Mouse (Mus musculus) gastrocnemius, adult 2 months (tissue): ENCODE results near the gene Ankrd13d. TPM values are rescaled to one million over a fixed set of nuclear protein-coding genes. Genes with fewer than 3 reads are reported as not detected.

Experiments
- DNase-seq: peaks from one replicate; pipeline ENCODE4 v3.0.0; 2022
- H3K27ac ChIP-seq: fragments of 200-600 bp; 2 replicates; pipeline ENCODE4 v1.8.1; 2022; ENCODE audit warnings: mild to moderate bottlenecking
- H3K4me3 ChIP-seq: fragments of 200-600 bp; 2 replicates; pipeline ENCODE4 v1.8.1; 2022; ENCODE audit warnings: mild to moderate bottlenecking, moderate library complexity
- CTCF ChIP-seq: fragments of 200-600 bp; IDR thresholded peaks from 2 replicates; pipeline ENCODE4 v1.8.1; 2022; ENCODE audit warnings: antibody characterized with exemption, mild to moderate bottlenecking, moderate library complexity
- intact Hi-C: fragments of 180-260 bp; cut with DNase I; formaldehyde crosslinking; loops from one replicate; pipeline ENCODE4 v1.15.1; 2025
- total RNA-seq, 2 experiments: library from RNA; stranded (reverse); gene quantifications; 2 replicates each; pipeline ENCODE4 v1.2.3; 2021

Ankrd13d gene
- total RNA-seq, 2 experiments from 2014 or later: 0.45 to 0.64 TPM

DNA sequence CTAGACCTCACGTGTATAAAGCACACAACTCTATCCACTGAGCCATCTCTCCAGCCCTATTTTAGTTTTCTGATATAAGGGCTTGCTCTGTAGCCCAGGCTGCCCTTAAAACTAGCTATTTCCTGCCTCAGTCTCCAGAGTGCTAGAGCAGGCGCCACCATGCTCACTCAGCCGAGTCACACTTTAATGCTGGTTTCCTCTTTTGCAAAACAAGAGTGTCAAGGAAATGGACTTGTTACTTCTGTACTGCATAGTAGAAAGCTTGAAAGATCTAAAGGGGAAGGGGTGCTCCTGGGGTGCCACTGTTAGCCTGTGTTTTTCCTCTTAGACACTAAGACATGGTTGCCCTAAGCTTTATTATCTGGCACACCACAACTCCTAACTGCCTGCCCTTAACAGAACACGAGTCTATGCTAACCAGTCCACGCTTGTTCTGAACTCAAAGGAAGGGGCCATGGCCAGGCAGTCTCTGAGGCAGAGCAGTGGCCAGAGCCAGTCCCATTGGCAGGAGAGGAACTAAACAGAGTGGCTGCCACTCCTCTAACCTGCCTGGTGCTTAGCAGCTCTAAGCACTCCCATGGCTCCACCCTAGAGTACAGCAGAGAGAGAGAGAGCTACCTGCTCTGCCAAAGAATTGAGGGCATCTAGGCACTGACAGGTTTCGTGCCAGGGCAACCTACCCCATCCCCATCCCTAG lies 16.8 kb upstream of the Ankrd13d start:
- no peak for TF ChIP-seq CTCF
- no peak for DNase-seq
- Histone ChIP-seq H3K27ac (peak overlapping the region; percentile 91), H3K4me3 (no peak overlapping the region; the same call in 1 of the 2 replicates)
- intact Hi-C loops: no loop called here

- no peak overlapping the region for H3K4me3 ChIP-seq
- TF ChIP-seq CTCF: no peak
- peak overlapping the region; percentile 91 for H3K27ac ChIP-seq
- intact Hi-C loops: no loop called here
- DNase-seq: no peak
These were observed 16.2 kb upstream of the Ankrd13d start for GRCm38 (mm10) chr19:4299126-4299525.

DNA sequence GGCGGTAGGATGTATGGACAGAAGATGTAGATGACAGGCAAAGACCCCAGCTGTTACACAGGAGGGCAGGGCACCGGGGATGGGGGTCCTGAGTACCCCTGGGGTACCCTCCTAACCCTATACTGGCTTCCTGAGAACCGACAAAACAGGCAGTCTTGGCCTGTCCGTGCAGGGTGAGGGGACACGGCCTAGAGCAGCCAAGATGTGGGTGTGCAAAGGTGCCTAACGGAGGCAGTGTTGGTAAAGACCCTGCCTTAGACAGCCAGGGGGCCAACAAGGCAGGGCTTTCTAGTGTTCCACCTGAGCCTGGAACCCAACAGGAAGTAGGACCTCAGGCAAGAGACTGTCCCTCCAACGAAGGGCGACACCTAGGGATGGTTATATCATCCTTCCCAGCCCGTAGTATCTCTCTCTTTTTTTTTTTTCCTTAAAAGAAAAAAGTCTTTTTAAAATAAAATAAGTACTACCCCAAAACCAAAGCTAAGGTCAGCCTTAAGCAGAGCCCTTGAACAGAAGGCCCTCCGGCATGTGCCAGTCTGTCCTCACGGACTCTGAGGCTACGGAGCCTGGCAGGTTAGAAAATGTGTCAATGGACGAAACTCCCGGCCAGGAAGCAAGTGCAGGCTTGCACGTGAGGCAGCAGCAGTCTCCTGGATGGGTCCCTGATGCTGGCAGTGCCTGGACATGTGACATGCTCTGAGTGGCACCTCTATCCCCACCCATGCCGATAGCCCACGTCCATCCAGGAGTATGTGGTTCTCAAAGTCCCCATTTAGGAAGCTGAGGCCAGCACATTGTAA lies 15.6 kb upstream of the Ankrd13d start:
- DNase-seq: peak; percentile 14
- intact Hi-C loops: no loop called here
- Histone ChIP-seq H3K27ac (peak overlapping the region; percentile 38), H3K4me3 (no peak overlapping the region)
- TF ChIP-seq CTCF: no peak

GRCm38 (mm10) chr19:4297851-4298250 lies 14.9 kb upstream of the Ankrd13d start:
- intact Hi-C loops: no loop called here
- Histone ChIP-seq H3K4me3 (no peak overlapping the region), H3K27ac (0 out of 2 replicates have a peak overlapping the region, but pooled peaks have one; percentile 38)
- no peak for TF ChIP-seq CTCF
- peak; percentile 10 for DNase-seq

DNA sequence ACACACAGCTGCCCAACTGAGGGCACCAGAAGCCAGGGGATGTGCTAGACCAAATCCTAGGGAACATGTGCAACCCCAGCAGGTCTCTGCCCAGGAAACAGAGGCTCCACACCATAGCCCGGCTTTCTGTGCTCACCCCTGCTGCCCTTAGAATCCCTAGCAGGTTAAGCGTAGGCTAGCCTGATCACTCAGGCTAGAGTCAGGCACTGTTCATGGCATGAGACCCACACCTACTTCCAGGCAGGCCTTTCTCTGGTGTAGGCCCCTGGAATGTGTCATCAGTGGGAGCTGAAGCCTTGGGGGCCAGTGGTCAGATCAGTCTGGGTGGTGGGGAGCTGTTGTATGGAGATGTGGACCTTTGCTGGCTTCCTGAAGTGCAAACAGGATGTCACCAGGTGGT lies 13.7 kb upstream of the Ankrd13d start:
- no peak for TF ChIP-seq CTCF
- intact Hi-C loops: no loop called here
- peak; percentile 16 for DNase-seq
- Histone ChIP-seq H3K4me3 (no peak overlapping the region), H3K27ac (peak overlapping the region; percentile 20; the same call in 1 of the 2 replicates)

DNA sequence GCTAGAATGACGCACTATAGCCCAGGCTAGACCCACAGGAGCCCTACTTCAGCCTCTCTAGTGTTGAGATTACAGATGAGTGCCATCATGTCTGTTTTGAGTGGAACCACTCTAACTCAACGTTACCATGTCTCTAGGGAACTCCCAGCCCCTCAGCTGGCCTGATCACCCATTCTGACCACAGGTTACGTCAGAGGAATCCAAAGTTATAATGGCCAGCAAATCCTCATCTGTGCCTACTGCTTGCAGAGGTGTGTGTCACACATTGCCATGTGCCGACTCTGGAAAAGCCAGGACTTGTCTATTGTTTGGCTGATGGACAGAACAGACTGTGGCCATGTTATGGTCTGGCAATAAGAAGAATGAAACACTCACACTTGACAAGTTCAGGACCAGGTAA lies 12.5 kb upstream of the Ankrd13d start:
- Histone ChIP-seq H3K4me3 (no peak overlapping the region), H3K27ac (peak overlapping the region; percentile 78; the same call in 1 of the 2 replicates)
- DNase-seq: no peak
- TF ChIP-seq CTCF: no peak
- intact Hi-C loops: no loop called here

GRCm38 (mm10) chr19:4294381-4295097 lies 11.6 kb upstream of the Ankrd13d start:
- intact Hi-C loops: no loop called here
- H3K4me3 ChIP-seq: peak overlapping the region; percentile 38; the same call in 1 of the 2 replicates
- TF ChIP-seq CTCF: no peak
- peak overlapping the region; percentile 78 for H3K27ac ChIP-seq
- DNase-seq: peak; percentile 61

DNA sequence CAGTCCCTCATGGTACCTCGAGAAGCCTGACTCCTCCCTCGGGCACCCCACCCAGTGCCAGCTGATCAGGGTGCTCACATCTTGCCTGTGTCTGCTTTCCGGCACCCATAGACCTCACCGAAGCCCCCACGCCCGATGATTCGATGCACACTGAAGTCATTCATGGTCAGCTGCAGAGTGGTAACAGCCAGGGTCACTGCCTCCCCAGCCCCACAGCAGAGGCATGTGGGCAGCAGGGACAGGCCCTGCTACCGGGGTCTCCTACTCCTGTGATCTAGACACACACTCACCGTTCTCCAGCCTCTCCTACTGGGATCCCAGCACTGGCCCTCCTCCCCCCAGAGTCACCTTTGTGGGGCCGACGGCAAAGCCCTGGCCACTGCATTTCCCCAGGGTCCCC lies 8.2 kb upstream of the Ankrd13d start:
- DNase-seq: peak; percentile 13
- intact Hi-C loops: no loop called here
- Histone ChIP-seq H3K4me3 (no peak overlapping the region), H3K27ac (no peak overlapping the region)
- TF ChIP-seq CTCF: no peak

GRCm38 (mm10) chr19:4290749-4291148 lies 7.8 kb upstream of the Ankrd13d start:
- Histone ChIP-seq H3K27ac (no peak overlapping the region), H3K4me3 (no peak overlapping the region)
- intact Hi-C loops: no loop called here
- DNase-seq: peak; percentile 11
- no peak for TF ChIP-seq CTCF

- peak; percentile 27 for DNase-seq
These were observed 716 bp upstream of the Ankrd13d start for GRCm38 (mm10) chr19:4283653-4284052.

DNA sequence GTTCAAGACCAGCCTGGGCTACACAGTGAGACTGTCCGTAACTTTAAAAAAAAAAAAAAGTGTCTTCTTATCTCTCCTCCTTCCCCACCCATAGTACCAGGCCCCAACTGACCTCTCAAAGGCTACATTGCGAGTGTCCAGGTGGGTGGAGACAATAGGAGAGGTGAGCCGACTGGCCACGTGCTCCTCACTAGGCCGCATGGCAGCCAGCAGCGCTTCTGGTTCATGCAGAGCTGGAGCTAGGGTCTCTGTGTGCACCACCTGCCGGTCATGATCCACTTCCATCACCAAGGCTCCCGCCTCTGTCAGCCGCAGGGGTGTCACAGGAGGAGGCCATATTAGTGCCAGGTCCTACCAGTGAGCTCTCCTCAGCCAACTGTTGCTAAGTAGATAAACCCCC lies 2.5 kb downstream of the Ankrd13d start:
- no peak for TF ChIP-seq CTCF
- H3K4me3 ChIP-seq: no peak overlapping the region
- H3K27ac ChIP-seq: no peak overlapping the region
- peak; percentile 15 for DNase-seq
- intact Hi-C loops: no loop called here

More at GRCm38 (mm10) chr19:4283653-4284052, 716 bp upstream of the Ankrd13d start:
- intact Hi-C loops: loop anchor here (2.0 kb wide), 1 partner anchor 21 kb away; no protein-coding TSS in a partner anchor
- peak overlapping the region; percentile 85 for H3K4me3 ChIP-seq
- H3K27ac ChIP-seq: peak overlapping the region; percentile 65; the same call in 1 of the 2 replicates
- TF ChIP-seq CTCF: no peak

DNA sequence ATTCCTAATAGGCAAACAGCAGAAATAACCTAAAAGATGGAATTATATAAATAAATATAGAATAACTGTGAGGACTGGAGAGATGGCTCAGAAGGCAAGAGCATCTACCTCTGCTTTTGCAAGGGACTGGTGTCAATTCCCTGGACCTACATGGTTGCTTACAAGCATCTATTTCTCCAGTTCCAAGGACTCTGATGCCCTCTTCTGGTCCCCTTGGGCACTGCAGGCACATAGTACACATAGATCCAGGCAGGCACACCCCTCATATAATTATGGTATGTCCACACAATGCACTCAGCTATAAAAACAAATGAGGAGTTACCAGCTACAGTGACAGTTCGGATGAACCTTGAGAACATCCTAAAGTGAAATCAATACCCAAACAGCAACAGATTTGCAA lies 3.5 kb downstream of the Ankrd13d start:
- Histone ChIP-seq H3K27ac (no peak overlapping the region), H3K4me3 (no peak overlapping the region)
- intact Hi-C loops: no loop called here
- TF ChIP-seq CTCF: peak; percentile 23; the same call in 1 of the 2 replicates
- peak; percentile 16 for DNase-seq
